Mouse (Mus musculus): ENCODE data around the gene Adam8.

DNA sequence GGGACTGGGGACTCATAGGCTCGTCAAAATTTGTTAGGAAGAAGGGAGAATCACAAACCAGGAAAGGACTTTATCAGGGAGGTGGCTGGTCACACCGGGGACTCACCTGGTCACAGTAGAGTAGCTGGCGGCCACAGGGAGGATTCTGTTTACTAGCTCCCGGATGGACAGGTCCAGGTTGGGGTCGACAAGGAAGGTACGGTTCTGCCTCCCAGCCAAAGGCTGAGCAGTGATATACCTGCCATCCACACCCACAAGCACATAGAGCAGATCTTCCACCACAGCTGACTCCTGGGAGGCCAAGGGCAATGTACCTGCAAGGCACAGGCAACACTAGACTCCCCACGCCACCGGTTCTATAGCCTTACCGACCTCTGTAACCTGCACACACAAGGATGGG is 15.4 kb upstream of the Adam8 start:
- TF ChIP-seq CTCF (IDR thresholded peaks at IDR 0.05) (no peak), POLR2A (IDR thresholded peaks at IDR 0.05; ENCODE audit: insufficient read depth, low read depth, low read length) (no peak), EP300 (IDR thresholded peaks at IDR 0.05; ENCODE audit: insufficient read depth, low read depth, low read length) (no peak)
